In genomic region chr11:99148896-99149703, GRCm38 (mm10) we compare ENCODE assay signal across 8 mouse cellular contexts. TPM values are rescaled to one million over a fixed set of nuclear protein-coding genes. Genes with fewer than 3 reads are reported as not detected.
A peak's percentile ranks its signal among the peaks of the same experiment; 100 is the strongest.
DNase-seq lines count a peak whose midpoint lies in the region; ATAC-seq and TF ChIP-seq lines count a peak whose summit lies in the region.

No protein-coding gene starts in this region.

- no peaks in the 10 kb centered on the region for H3K27me3 ChIP-seq in lung, embryonic 16.5 days (ENCODE audit: control insufficient read depth, insufficient read depth, low read depth, low read length)
- H3K27me3 ChIP-seq in lung, postnatal 0 days (replicated peaks; ENCODE audit: insufficient read depth, low read length), result no peaks in the 10 kb centered on the region
- H3K27me3 ChIP-seq in embryonic facial prominence, embryonic 12.5 days, result no peaks in the 10 kb centered on the region
- H3K27me3 ChIP-seq in hindbrain, embryonic 15.5 days, result no peaks in the 10 kb centered on the region
- H3K27me3 ChIP-seq in neural tube, embryonic 13.5 days, result no peaks in the 10 kb centered on the region

- H3K4me1 ChIP-seq in lung, embryonic 16.5 days (replicated peaks; ENCODE audit: control insufficient read depth, insufficient read depth, low read length), result peaks cover 31% of the 10 kb centered on the region
- H3K4me1 ChIP-seq in lung, postnatal 0 days (ENCODE audit: insufficient read depth, low read depth, low read length), result peaks cover 18% of the 10 kb centered on the region; the same call in 1 of the 2 replicates
- H3K4me1 ChIP-seq in embryonic facial prominence, embryonic 12.5 days, result peaks cover 42% of the 10 kb centered on the region
- peaks cover 23% of the 10 kb centered on the region for H3K4me1 ChIP-seq in hindbrain, embryonic 15.5 days (replicated peaks)
- peaks cover 37% of the 10 kb centered on the region for H3K4me1 ChIP-seq in neural tube, embryonic 13.5 days (replicated peaks)

- no peak for DNase-seq in lung, postnatal 0 days (ENCODE audit: low spot score)
- DNase-seq in adrenal gland, adult (ENCODE audit: inconsistent age in 2 of 2, low spot score in 1 of 2), result no peak
- no peak for DNase-seq in spleen, adult 18-20 months

- no peak overlapping the region for H3K4me3 ChIP-seq in lung, embryonic 16.5 days (ENCODE audit: low read length)
- H3K4me3 ChIP-seq in lung, postnatal 0 days (ENCODE audit: low read depth, low read length), result no peak overlapping the region
- 0 out of 2 replicates have a peak overlapping the region, but pooled peaks have one; percentile 3 for H3K4me3 ChIP-seq in embryonic facial prominence, embryonic 12.5 days
- no peak overlapping the region for H3K4me3 ChIP-seq in hindbrain, embryonic 15.5 days
- no peak overlapping the region for H3K4me3 ChIP-seq in neural tube, embryonic 13.5 days

- WGBS in lung, embryonic 16.5 days, result 10% methylated on average over 16 of the region's 16 CpGs
- WGBS in lung, postnatal 0 days, result 17% methylated on average over 16 of the region's 16 CpGs
- 9% methylated on average over 16 of the region's 16 CpGs for WGBS in embryonic facial prominence, embryonic 12.5 days
- WGBS in hindbrain, embryonic 15.5 days, result 16% methylated on average over 16 of the region's 16 CpGs
- WGBS in neural tube, embryonic 13.5 days, result 21% methylated on average over 16 of the region's 16 CpGs

- no peak for TF ChIP-seq EP300 in lung, postnatal 0 days (IDR thresholded peaks at IDR 0.05)

- H3K4me2 ChIP-seq in lung, embryonic 16.5 days (ENCODE audit: low read depth, low read length), result 0 out of 2 replicates have a peak overlapping the region, but pooled peaks have one; percentile 21
- no peak overlapping the region for H3K4me2 ChIP-seq in lung, postnatal 0 days (replicated peaks; ENCODE audit: low read depth, low read length)
- peak overlapping the region; percentile 35 for H3K4me2 ChIP-seq in embryonic facial prominence, embryonic 12.5 days (replicated peaks)
- H3K4me2 ChIP-seq in hindbrain, embryonic 15.5 days, result no peak overlapping the region
- 0 out of 2 replicates have a peak overlapping the region, but pooled peaks have one; percentile 18 for H3K4me2 ChIP-seq in neural tube, embryonic 13.5 days

- peak overlapping the region; percentile 45 for H3K27ac ChIP-seq in lung, embryonic 16.5 days (ENCODE audit: low read length)
- H3K27ac ChIP-seq in lung, postnatal 0 days (ENCODE audit: low read length), result no peak overlapping the region
- peak overlapping the region; percentile 98 for H3K27ac ChIP-seq in embryonic facial prominence, embryonic 12.5 days
- no peak overlapping the region for H3K27ac ChIP-seq in hindbrain, embryonic 15.5 days (replicated peaks)
- H3K27ac ChIP-seq in neural tube, embryonic 13.5 days (replicated peaks), result no peak overlapping the region

- H3K9ac ChIP-seq in lung, embryonic 16.5 days (ENCODE audit: low read length), result no peak overlapping the region
- no peak overlapping the region for H3K9ac ChIP-seq in lung, postnatal 0 days (replicated peaks; ENCODE audit: low read depth)
- peak overlapping the region; percentile 43; the same call in 1 of the 2 replicates for H3K9ac ChIP-seq in embryonic facial prominence, embryonic 12.5 days
- no peak overlapping the region for H3K9ac ChIP-seq in hindbrain, embryonic 15.5 days
- H3K9ac ChIP-seq in neural tube, embryonic 13.5 days, result peak overlapping the region; percentile 31; the same call in 1 of the 2 replicates

- no peak for TF ChIP-seq CTCF in lung, postnatal 0 days (IDR thresholded peaks at IDR 0.05)

- peak; percentile 17; the same call in 1 of the 2 replicates for ATAC-seq in lung, embryonic 16.5 days (ENCODE audit: low read depth)
- ATAC-seq in lung, postnatal 0 days, result no peak
- ATAC-seq in embryonic facial prominence, embryonic 12.5 days (ENCODE audit: insufficient number of reproducible peaks, insufficient read depth, low FRiP score, low TSS enrichment), result peak; percentile 30; the same call in 1 of the 2 replicates
- ATAC-seq in hindbrain, embryonic 15.5 days (ENCODE audit: low FRiP score, low read depth), result peak; percentile 39; the same call in 1 of the 2 replicates
- peak; percentile 40; the same call in 1 of the 2 replicates for ATAC-seq in neural tube, embryonic 13.5 days (ENCODE audit: low read depth)
- no peak for ATAC-seq in erythroid progenitor cell, adult 5-6 weeks (replicated peaks; ENCODE audit: low FRiP score, poor library complexity, severe bottlenecking)

- no peaks in the 10 kb centered on the region for H3K9me3 ChIP-seq in lung, embryonic 16.5 days (ENCODE audit: control insufficient read depth, low read length)
- no peaks in the 10 kb centered on the region for H3K9me3 ChIP-seq in lung, postnatal 0 days (ENCODE audit: low read length)
- no peaks in the 10 kb centered on the region for H3K9me3 ChIP-seq in embryonic facial prominence, embryonic 12.5 days
- no peaks in the 10 kb centered on the region for H3K9me3 ChIP-seq in hindbrain, embryonic 15.5 days
- H3K9me3 ChIP-seq in neural tube, embryonic 13.5 days, result no peaks in the 10 kb centered on the region

- no peaks in the 10 kb centered on the region for H3K36me3 ChIP-seq in lung, embryonic 16.5 days (ENCODE audit: control insufficient read depth, insufficient read depth, low read length)
- H3K36me3 ChIP-seq in lung, postnatal 0 days (ENCODE audit: insufficient read depth, low read length), result no peaks in the 10 kb centered on the region
- H3K36me3 ChIP-seq in embryonic facial prominence, embryonic 12.5 days, result no peaks in the 10 kb centered on the region
- H3K36me3 ChIP-seq in hindbrain, embryonic 15.5 days, result no peaks in the 10 kb centered on the region
- no peaks in the 10 kb centered on the region for H3K36me3 ChIP-seq in neural tube, embryonic 13.5 days

RNA-seq across cellular contexts. Expression of gene Ccr7, which starts 5.8 kb away (rescaled TPM):
- polyA plus RNA-seq in lung, embryonic 16.5 days (2015; fragmentation: Nextera tagmentation; extraction: Ambion mirVana), result 0.18 and 0.20 TPM in 2 replicates
- 0.50 and 0.69 TPM in 2 replicates for polyA plus RNA-seq in lung, postnatal 0 days (2015; fragmentation: Nextera tagmentation; extraction: Ambion mirVana)
- polyA plus RNA-seq in embryonic facial prominence, embryonic 12.5 days (2016; fragmentation: Nextera tagmentation; extraction: Ambion mirVana), result 0.81 TPM in 2 replicates
- polyA plus RNA-seq in hindbrain, embryonic 15.5 days (2015; fragmentation: Nextera tagmentation; extraction: Ambion mirVana), result 0.08 TPM in 2 replicates
- not detected in 2 replicates for polyA plus RNA-seq in neural tube, embryonic 13.5 days (2015; fragmentation: Nextera tagmentation; extraction: Ambion mirVana)
- 1.4 and 8.0 TPM in 2 replicates for total RNA-seq in erythroid progenitor cell, adult 5-6 weeks (2015; ENCODE audit: low replicate concordance)
- total RNA-seq in erythroid progenitor cell, adult 5-6 weeks (2017; ENCODE audit: low replicate concordance), result 1.3 and 2.0 TPM in 2 replicates

RNA-seq across cellular contexts. Expression of gene Tns4, which starts 60.0 kb away (rescaled TPM):
- polyA plus RNA-seq in lung, embryonic 16.5 days (2015; fragmentation: Nextera tagmentation; extraction: Ambion mirVana), result 0.19 and 0.39 TPM in 2 replicates
- 0.13 and 0.24 TPM in 2 replicates for polyA plus RNA-seq in lung, postnatal 0 days (2015; fragmentation: Nextera tagmentation; extraction: Ambion mirVana)
- polyA plus RNA-seq in embryonic facial prominence, embryonic 12.5 days (2016; fragmentation: Nextera tagmentation; extraction: Ambion mirVana), result 0.24 and 0.28 TPM in 2 replicates
- polyA plus RNA-seq in hindbrain, embryonic 15.5 days (2015; fragmentation: Nextera tagmentation; extraction: Ambion mirVana), result 0.08 and 0.17 TPM in 2 replicates
- polyA plus RNA-seq in neural tube, embryonic 13.5 days (2015; fragmentation: Nextera tagmentation; extraction: Ambion mirVana), result 0.40 TPM in 1 of 2 replicates, not detected in the other
- not detected in 2 replicates for total RNA-seq in erythroid progenitor cell, adult 5-6 weeks (2015; ENCODE audit: low replicate concordance)
- total RNA-seq in erythroid progenitor cell, adult 5-6 weeks (2017; ENCODE audit: low replicate concordance), result 2.6 and 3.1 TPM in 2 replicates

Comparison
In these comparisons a context has a peak if more than half of its experiments do, and no peak if none do; other contexts are left out.
1. ATAC-seq: peak in lung, embryonic 16.5 days (single experiment), embryonic facial prominence, embryonic 12.5 days (single experiment), hindbrain, embryonic 15.5 days (single experiment) and neural tube, embryonic 13.5 days (single experiment); none in lung, postnatal 0 days (single experiment) and erythroid progenitor cell, adult 5-6 weeks (single experiment).
2. H3K27ac ChIP-seq: peak in lung, embryonic 16.5 days (single experiment) and embryonic facial prominence, embryonic 12.5 days (single experiment); none in lung, postnatal 0 days (single experiment), hindbrain, embryonic 15.5 days (single experiment) and neural tube, embryonic 13.5 days (single experiment).
3. H3K4me2 ChIP-seq: peak in lung, embryonic 16.5 days (single experiment), embryonic facial prominence, embryonic 12.5 days (single experiment) and neural tube, embryonic 13.5 days (single experiment); none in lung, postnatal 0 days (single experiment) and hindbrain, embryonic 15.5 days (single experiment).
4. H3K9ac ChIP-seq: peak in embryonic facial prominence, embryonic 12.5 days (single experiment) and neural tube, embryonic 13.5 days (single experiment); none in lung, embryonic 16.5 days (single experiment), lung, postnatal 0 days (single experiment) and hindbrain, embryonic 15.5 days (single experiment).